Mouse (Mus musculus) central nervous system, embryonic 18 days (tissue): Measurements from ENCODE around the gene Cyp26a1. TPM values are rescaled to one million over a fixed set of nuclear protein-coding genes. Genes with fewer than 3 reads are reported as not detected.

Source experiments
- polyA plus RNA-seq: library from polyadenylated mRNA; depleted of rRNA; stranded (reverse); fragments of >200 nt; gene quantifications from 2 replicates; pipeline ENCODE4 v1.2.3, GENCODE M21; 2012; rRNA removed

The Cyp26a1 gene
- 0.16 and 0.27 TPM in 2 replicates for polyA plus RNA-seq

GRCm38 (mm10) chr19:37697651-37698272 lies at the start of gene Cyp26a1:
Cyp26a1 (plus strand) TSS chr19:37697798.

GRCm38 (mm10) chr19:37685281-37685680 lies 12.3 kb upstream of the Cyp26a1 start, which contains the start of gene Cyp26c1:
Cyp26c1 (plus strand) TSS chr19:37685581.

Other genes starting within 250 kb of the Cyp26a1 start
- gene Exoc6, start 147.4 kb upstream of the Cyp26a1 start, polyA plus RNA-seq: 22.6 and 23.5 TPM in 2 replicates
- 0.03 and 0.04 TPM in 2 replicates for gene Cyp26c1, start 12.2 kb upstream of the Cyp26a1 start, polyA plus RNA-seq